17 mouse cellular contexts compared by ENCODE assay signal in genomic region chr8:72756031-72756430, GRCm38 (mm10). TPM values are rescaled to one million over a fixed set of nuclear protein-coding genes. Genes with fewer than 3 reads are reported as not detected.
DNase-seq lines count a peak whose midpoint lies in the region; ATAC-seq lines count a peak whose summit lies in the region.
"Had no signal": no experiment of that assay in that cellular context is flagged by ENCODE, and none has a peak within 500 bp of the region (broad histone marks: within the 10 kb centered on the region; RNA-seq: fewer than 3 reads in every experiment).

No protein-coding gene starts in this region.

- H3K4me2 ChIP-seq in forebrain, embryonic 15.5 days (replicated peaks): no peak overlapping the region
- no peak overlapping the region for H3K4me2 ChIP-seq in forebrain, embryonic 14.5 days (ENCODE audit: low read length)
- no peak overlapping the region for H3K4me2 ChIP-seq in hindbrain, embryonic 13.5 days
- H3K4me2 ChIP-seq: forebrain, embryonic 12.5 days; heart, embryonic 12.5 days; liver, embryonic 15.5 days; midbrain, embryonic 13.5 days had no signal

- no peak overlapping the region for H3K27ac ChIP-seq in forebrain, embryonic 15.5 days (replicated peaks)
- no peak overlapping the region for H3K27ac ChIP-seq in forebrain, embryonic 14.5 days (ENCODE audit: low read depth, low read length)
- no peak overlapping the region for H3K27ac ChIP-seq in hindbrain, embryonic 10.5 days
- H3K27ac ChIP-seq in hindbrain, embryonic 13.5 days: no peak overlapping the region
- H3K27ac ChIP-seq: forebrain, embryonic 12.5 days; liver, embryonic 15.5 days; midbrain, embryonic 13.5 days had no signal

- H3K9me3 ChIP-seq in forebrain, embryonic 15.5 days: no peaks in the 10 kb centered on the region
- no peaks in the 10 kb centered on the region for H3K9me3 ChIP-seq in forebrain, embryonic 14.5 days (replicated peaks; ENCODE audit: control insufficient read depth, low read length)
- no peaks in the 10 kb centered on the region for H3K9me3 ChIP-seq in hindbrain, embryonic 10.5 days
- H3K9me3 ChIP-seq in hindbrain, embryonic 13.5 days: no peaks in the 10 kb centered on the region
- H3K9me3 ChIP-seq: forebrain, embryonic 12.5 days; heart, embryonic 12.5 days; liver, embryonic 15.5 days; midbrain, embryonic 13.5 days had no signal

- no peak overlapping the region for H3K9ac ChIP-seq in forebrain, embryonic 15.5 days (replicated peaks)
- H3K9ac ChIP-seq in forebrain, embryonic 14.5 days (ENCODE audit: low read length): no peak overlapping the region
- H3K9ac ChIP-seq in hindbrain, embryonic 13.5 days: no peak overlapping the region
- H3K9ac ChIP-seq: forebrain, embryonic 12.5 days; heart, embryonic 12.5 days; liver, embryonic 15.5 days; midbrain, embryonic 13.5 days had no signal

- H3K36me3 ChIP-seq in forebrain, embryonic 15.5 days: peaks cover 73% of the 10 kb centered on the region
- peaks cover 73% of the 10 kb centered on the region for H3K36me3 ChIP-seq in forebrain, embryonic 14.5 days (ENCODE audit: control insufficient read depth, insufficient read depth, low read length)
- peaks cover 84% of the 10 kb centered on the region for H3K36me3 ChIP-seq in hindbrain, embryonic 10.5 days
- peaks cover 86% of the 10 kb centered on the region for H3K36me3 ChIP-seq in hindbrain, embryonic 13.5 days

- no peaks in the 10 kb centered on the region for H3K27me3 ChIP-seq in forebrain, embryonic 15.5 days
- H3K27me3 ChIP-seq in forebrain, embryonic 14.5 days (replicated peaks; ENCODE audit: control insufficient read depth, insufficient read depth, low read length): no peaks in the 10 kb centered on the region
- H3K27me3 ChIP-seq in hindbrain, embryonic 10.5 days (ENCODE audit: insufficient read depth, poor library complexity, severe bottlenecking): no peaks in the 10 kb centered on the region
- no peaks in the 10 kb centered on the region for H3K27me3 ChIP-seq in hindbrain, embryonic 13.5 days
- H3K27me3 ChIP-seq: forebrain, embryonic 12.5 days; heart, embryonic 12.5 days; liver, embryonic 15.5 days; midbrain, embryonic 13.5 days had no signal

- no peaks in the 10 kb centered on the region for H3K4me1 ChIP-seq in forebrain, embryonic 15.5 days
- H3K4me1 ChIP-seq in forebrain, embryonic 14.5 days (ENCODE audit: control insufficient read depth, insufficient read depth, low read length): no peaks in the 10 kb centered on the region
- no peaks in the 10 kb centered on the region for H3K4me1 ChIP-seq in hindbrain, embryonic 10.5 days (replicated peaks)
- no peaks in the 10 kb centered on the region for H3K4me1 ChIP-seq in hindbrain, embryonic 13.5 days (replicated peaks)
- H3K4me1 ChIP-seq: forebrain, embryonic 12.5 days; liver, embryonic 15.5 days; midbrain, embryonic 13.5 days had no signal

- peak; percentile 14; the same call in 1 of the 2 replicates for ATAC-seq in forebrain, embryonic 15.5 days (replicated peaks)
- ATAC-seq in forebrain, embryonic 14.5 days: no peak
- no peak for ATAC-seq in hindbrain, embryonic 13.5 days (ENCODE audit: low FRiP score)
- ATAC-seq: inflammation-experienced regulatory T-cells, adult 6 months; midbrain, embryonic 13.5 days had no signal

- H3K4me3 ChIP-seq in forebrain, embryonic 15.5 days: no peak overlapping the region
- H3K4me3 ChIP-seq in forebrain, embryonic 14.5 days (ENCODE audit: low read depth, low read length): no peak overlapping the region
- H3K4me3 ChIP-seq in hindbrain, embryonic 10.5 days: no peak overlapping the region
- H3K4me3 ChIP-seq in hindbrain, embryonic 13.5 days: no peak overlapping the region
- H3K4me3 ChIP-seq: forebrain, embryonic 12.5 days; heart, embryonic 12.5 days; liver, embryonic 15.5 days; midbrain, embryonic 13.5 days; myocyte had no signal

- no peak for DNase-seq in forebrain, embryonic 14.5 days (ENCODE audit: low spot score)
- DNase-seq in hindbrain, embryonic 10.5 days (ENCODE audit: low spot score): peak; percentile 1
- peak; percentile 0 for DNase-seq in lung, postnatal 10 days
- DNase-seq in lung, postnatal 36 days: no peak
- peak; percentile 1 for DNase-seq in urinary bladder, postnatal 25 days (ENCODE audit: low spot score)
- DNase-seq in urinary bladder, adult 18-20 months (ENCODE audit: low spot score in 2 of 2): no peak
- DNase-seq: adrenal gland, postnatal 10 days; gastrocnemius, postnatal 36 days; right cerebral cortex, adult 18-20 months had no signal

- 97% methylated on average over 2 of the region's 2 CpGs for whole genome bisulfite sequencing in forebrain, embryonic 15.5 days
- 96% methylated on average over 2 of the region's 2 CpGs for WGBS in forebrain, embryonic 14.5 days
- WGBS in hindbrain, embryonic 10.5 days: 91% methylated on average over 2 of the region's 2 CpGs
- 96% methylated on average over 2 of the region's 2 CpGs for WGBS in hindbrain, embryonic 13.5 days

RNA-seq across cellular contexts. Expression of gene F2rl3, which starts 5.6 kb away (rescaled TPM):
- 0.45 and 0.50 TPM in 2 replicates for polyA plus RNA-seq in forebrain, embryonic 15.5 days (2015; fragmentation: Nextera tagmentation; extraction: Ambion mirVana)
- polyA plus RNA-seq in forebrain, embryonic 14.5 days (2014; fragmentation: Nextera tagmentation; extraction: Ambion mirVana): 0.42 and 0.77 TPM in 2 replicates
- polyA plus RNA-seq in hindbrain, embryonic 10.5 days (2016; fragmentation: Nextera tagmentation; extraction: Ambion mirVana): 1.9 and 2.5 TPM in 2 replicates
- polyA plus RNA-seq in hindbrain, embryonic 13.5 days (2015; fragmentation: Nextera tagmentation; extraction: Ambion mirVana): 0.40 and 0.56 TPM in 2 replicates

RNA-seq across cellular contexts. Expression of gene Sin3b, which starts 32.9 kb away (rescaled TPM):
- 196 and 197 TPM in 2 replicates for polyA plus RNA-seq in forebrain, embryonic 15.5 days (2015; fragmentation: Nextera tagmentation; extraction: Ambion mirVana)
- 230 and 253 TPM in 2 replicates for polyA plus RNA-seq in forebrain, embryonic 14.5 days (2014; fragmentation: Nextera tagmentation; extraction: Ambion mirVana)
- polyA plus RNA-seq in hindbrain, embryonic 10.5 days (2016; fragmentation: Nextera tagmentation; extraction: Ambion mirVana): 154 and 175 TPM in 2 replicates
- 171 and 175 TPM in 2 replicates for polyA plus RNA-seq in hindbrain, embryonic 13.5 days (2015; fragmentation: Nextera tagmentation; extraction: Ambion mirVana)

Comparison
In these comparisons a context has a peak if more than half of its experiments do, and no peak if none do; other contexts are left out.
1. DNase-seq: peak in hindbrain, embryonic 10.5 days (single experiment), lung, postnatal 10 days (single experiment) and urinary bladder, postnatal 25 days (single experiment); none in forebrain, embryonic 14.5 days (single experiment), lung, postnatal 36 days (single experiment) and urinary bladder, adult 18-20 months (0 of 2).